Mouse (Mus musculus): ENCODE measurements around the gene Sema4g.

DNA sequence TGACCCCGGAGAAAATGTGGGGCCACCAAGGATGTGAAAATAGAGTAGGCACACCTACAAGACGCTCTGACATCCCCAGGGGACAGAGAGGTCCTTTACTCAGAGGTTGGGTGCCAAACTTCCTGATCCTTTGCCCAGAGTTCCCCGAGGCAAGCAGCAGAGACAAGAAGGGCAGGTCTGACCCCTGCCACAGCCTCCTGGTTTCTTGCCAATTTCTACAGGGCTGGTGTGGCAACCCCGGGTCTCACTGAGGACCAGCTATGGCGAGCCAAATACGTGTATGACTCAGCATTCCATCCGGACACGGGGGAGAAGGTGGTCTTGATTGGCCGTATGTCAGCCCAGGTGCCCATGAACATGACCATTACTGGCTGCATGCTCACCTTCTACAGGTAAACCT, 60.6 kb downstream of the Sema4g start:
- no peak for TF ChIP-seq POLR2A (IDR thresholded peaks at IDR 0.05; ENCODE audit: low read depth, low read length)
- no peak for TF ChIP-seq CTCF (conservative IDR thresholded peaks at IDR 0.05; ENCODE audit: insufficient read depth, insufficient read length, low read depth, low read length)

Data from kidney, adult 2 months (tissue).